Mouse (Mus musculus): ENCODE results near the gene Rgl1. TPM values are rescaled to one million over a fixed set of nuclear protein-coding genes. Genes with fewer than 3 reads are reported as not detected.
A peak's percentile ranks its signal among the peaks of the same experiment; 100 is the strongest.

The Rgl1 gene
- total RNA-seq, 2 experiments from 2014 or later: 1.7 to 2.9 TPM

- no peak for ATAC-seq (ENCODE audit: poor library complexity, severe bottlenecking)
These were observed 147.8 kb downstream of the Rgl1 start for GRCm38 (mm10) chr1:152618381-152618780.

GRCm38 (mm10) chr1:152617745-152618342 lies 148.3 kb downstream of the Rgl1 start:
- peak; percentile 13; the same call in 1 of the 2 replicates for ATAC-seq (ENCODE audit: poor library complexity, severe bottlenecking)

- no peak for ATAC-seq (ENCODE audit: poor library complexity, severe bottlenecking)
These were observed 149.4 kb downstream of the Rgl1 start for GRCm38 (mm10) chr1:152616777-152617057.

- peak; percentile 42; the same call in 1 of the 2 replicates for ATAC-seq (ENCODE audit: poor library complexity, severe bottlenecking)
These were observed 150.0 kb downstream of the Rgl1 start for GRCm38 (mm10) chr1:152615987-152616776.

GRCm38 (mm10) chr1:152614743-152615380 lies 151.3 kb downstream of the Rgl1 start:
- ATAC-seq (ENCODE audit: poor library complexity, severe bottlenecking): no peak

- peak; percentile 10; the same call in 1 of the 2 replicates for ATAC-seq (ENCODE audit: poor library complexity, severe bottlenecking)
These were observed 152.8 kb downstream of the Rgl1 start for GRCm38 (mm10) chr1:152613158-152613857.

- peak; percentile 61 for ATAC-seq (ENCODE audit: poor library complexity, severe bottlenecking)
These were observed 153.5 kb downstream of the Rgl1 start for GRCm38 (mm10) chr1:152612535-152613157.

GRCm38 (mm10) chr1:152609547-152609946 lies 156.6 kb downstream of the Rgl1 start:
- no peak for ATAC-seq (ENCODE audit: poor library complexity, severe bottlenecking)

GRCm38 (mm10) chr1:152609006-152609405 lies 157.1 kb downstream of the Rgl1 start:
- ATAC-seq (ENCODE audit: poor library complexity, severe bottlenecking): no peak

GRCm38 (mm10) chr1:152607765-152608164 lies 158.4 kb downstream of the Rgl1 start:
- ATAC-seq (ENCODE audit: poor library complexity, severe bottlenecking): no peak

GRCm38 (mm10) chr1:152606727-152607126 lies 159.4 kb downstream of the Rgl1 start:
- ATAC-seq (ENCODE audit: poor library complexity, severe bottlenecking): 0 out of 2 replicates have a peak, but pooled peaks have one; percentile 8

GRCm38 (mm10) chr1:152605895-152606625 lies 160.1 kb downstream of the Rgl1 start:
- ATAC-seq (ENCODE audit: poor library complexity, severe bottlenecking): peak; percentile 92

GRCm38 (mm10) chr1:152604147-152604546 lies 162.0 kb downstream of the Rgl1 start:
- no peak for ATAC-seq (ENCODE audit: poor library complexity, severe bottlenecking)

- ATAC-seq (ENCODE audit: poor library complexity, severe bottlenecking): no peak
These were observed 162.5 kb downstream of the Rgl1 start for GRCm38 (mm10) chr1:152603628-152604027.

- no peak for ATAC-seq (ENCODE audit: poor library complexity, severe bottlenecking)
These were observed 165.7 kb downstream of the Rgl1 start for GRCm38 (mm10) chr1:152600494-152600893.

- ATAC-seq (ENCODE audit: poor library complexity, severe bottlenecking): peak; percentile 66
These were observed 166.8 kb downstream of the Rgl1 start for GRCm38 (mm10) chr1:152599347-152599746.

- ATAC-seq (ENCODE audit: poor library complexity, severe bottlenecking): no peak
These were observed 171.5 kb downstream of the Rgl1 start for GRCm38 (mm10) chr1:152594690-152595089.

GRCm38 (mm10) chr1:152593831-152594549 lies 172.2 kb downstream of the Rgl1 start:
- ATAC-seq (ENCODE audit: poor library complexity, severe bottlenecking): no peak

- ATAC-seq (ENCODE audit: poor library complexity, severe bottlenecking): no peak
These were observed 172.8 kb downstream of the Rgl1 start for GRCm38 (mm10) chr1:152593382-152593781.

Measured in megakaryocyte, adult 5-6 weeks (primary cell).